Mouse (Mus musculus): ENCODE measurements around the gene Tfdp2. TPM values are rescaled to one million over a fixed set of nuclear protein-coding genes. Genes with fewer than 3 reads are reported as not detected.

The Tfdp2 gene
- polyA plus RNA-seq, 1 experiment: 6.7 TPM

DNA sequence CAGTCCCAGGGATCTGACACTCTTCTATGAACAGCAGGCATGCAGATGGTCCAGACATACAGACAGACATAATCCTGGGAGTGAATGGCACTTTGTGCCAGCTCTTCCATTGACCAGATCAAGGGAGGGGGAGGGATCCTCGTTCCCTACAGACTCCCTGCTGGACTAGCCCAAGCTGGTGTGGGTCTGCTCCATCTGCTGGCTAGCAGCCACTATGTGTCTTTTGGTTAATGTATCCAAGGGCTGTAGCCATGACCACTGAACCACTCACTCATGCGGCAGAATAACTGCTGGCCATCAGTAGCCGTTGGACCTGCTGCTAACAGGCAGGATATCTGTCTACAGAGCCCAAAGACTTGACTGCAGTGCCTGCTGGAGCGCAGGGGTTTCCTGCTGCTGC, 128.4 kb downstream of the Tfdp2 start:
- Histone ChIP-seq H3K4me3 (ENCODE audit: insufficient read depth, poor library complexity, severe bottlenecking) (no peak overlapping the region), H3K27me3 (ENCODE audit: control insufficient read depth, insufficient read depth, insufficient read length) (no peaks in the 10 kb centered on the region), H3K79me3 (ENCODE audit: low read depth) (no peaks in the 10 kb centered on the region), H3K79me2 (ENCODE audit: control insufficient read depth, insufficient read depth) (no peaks in the 10 kb centered on the region), H3K36me3 (ENCODE audit: control insufficient read depth, insufficient read depth) (no peaks in the 10 kb centered on the region), H3ac (ENCODE audit: control insufficient read depth, insufficient read length, low read depth) (no peak overlapping the region)
- no peak for TF ChIP-seq FOSL1 (IDR thresholded peaks at IDR 0.05; ENCODE audit: insufficient read depth, low read length, poor library complexity, severe bottlenecking)
- TF ChIP-seq CEBPB (IDR thresholded peaks at IDR 0.05; ENCODE audit: low read depth): no peak
- no peak for TF ChIP-seq MYOD1 (IDR thresholded peaks at IDR 0.05; ENCODE audit: control insufficient read depth, insufficient read length, low read depth)
- no peak for TF ChIP-seq MYOG (IDR thresholded peaks at IDR 0.05; ENCODE audit: control insufficient read depth, extremely low read depth, insufficient read length)
- no peak for TF ChIP-seq MAX (IDR thresholded peaks at IDR 0.05)
- TF ChIP-seq CTCF (IDR thresholded peaks at IDR 0.05; ENCODE audit: control insufficient read depth, insufficient read depth, insufficient read length): no peak
- TF ChIP-seq USF1 (IDR thresholded peaks at IDR 0.05; ENCODE audit: low read depth): no peak

DNA sequence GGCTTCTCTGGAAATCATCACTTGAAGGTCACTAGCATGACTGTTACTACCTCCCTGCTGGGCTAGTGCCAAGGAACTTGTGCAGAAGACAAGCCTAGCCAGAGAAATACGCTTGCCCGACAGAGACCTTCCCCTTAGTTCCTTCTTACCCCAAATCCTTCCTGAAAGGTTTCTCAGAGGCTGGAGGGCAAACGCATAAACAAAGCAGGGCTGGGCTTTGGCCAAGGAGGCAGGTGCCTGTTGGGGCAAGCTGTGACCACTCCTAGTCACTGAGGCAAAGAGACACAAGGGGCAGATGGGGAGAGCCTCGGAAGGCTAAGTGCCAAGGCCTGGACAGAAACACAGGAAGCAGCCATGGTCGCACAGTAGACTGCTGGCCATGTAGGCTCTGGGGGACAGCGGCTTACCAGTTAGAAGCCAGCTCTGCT, 130.4 kb downstream of the Tfdp2 start:
- TF ChIP-seq MAX (IDR thresholded peaks at IDR 0.05): no peak
- no peak for TF ChIP-seq FOSL1 (IDR thresholded peaks at IDR 0.05; ENCODE audit: insufficient read depth, low read length, poor library complexity, severe bottlenecking)
- TF ChIP-seq CTCF (IDR thresholded peaks at IDR 0.05; ENCODE audit: control insufficient read depth, insufficient read depth, insufficient read length): no peak
- TF ChIP-seq USF1 (IDR thresholded peaks at IDR 0.05; ENCODE audit: low read depth): no peak
- TF ChIP-seq MYOG (IDR thresholded peaks at IDR 0.05; ENCODE audit: control insufficient read depth, extremely low read depth, insufficient read length): no peak
- TF ChIP-seq MYOD1 (IDR thresholded peaks at IDR 0.05; ENCODE audit: control insufficient read depth, insufficient read length, low read depth): no peak
- TF ChIP-seq CEBPB (IDR thresholded peaks at IDR 0.05; ENCODE audit: low read depth): no peak
- Histone ChIP-seq H3K79me3 (ENCODE audit: low read depth) (no peaks in the 10 kb centered on the region), H3ac (ENCODE audit: control insufficient read depth, insufficient read length, low read depth) (no peak overlapping the region), H3K36me3 (ENCODE audit: control insufficient read depth, insufficient read depth) (no peaks in the 10 kb centered on the region), H3K27me3 (ENCODE audit: control insufficient read depth, insufficient read depth, insufficient read length) (no peaks in the 10 kb centered on the region), H3K79me2 (ENCODE audit: control insufficient read depth, insufficient read depth) (no peaks in the 10 kb centered on the region), H3K4me3 (ENCODE audit: insufficient read depth, poor library complexity, severe bottlenecking) (no peak overlapping the region)

- H3K79me2 ChIP-seq (ENCODE audit: control insufficient read depth, insufficient read depth): no peaks in the 10 kb centered on the region
- H3K4me3 ChIP-seq (ENCODE audit: insufficient read depth, poor library complexity, severe bottlenecking): no peak overlapping the region
- peaks cover 11% of the 10 kb centered on the region for H3K36me3 ChIP-seq (ENCODE audit: control insufficient read depth, insufficient read depth)
- no peaks in the 10 kb centered on the region for H3K79me3 ChIP-seq (ENCODE audit: low read depth)
- no peak for TF ChIP-seq USF1 (IDR thresholded peaks at IDR 0.05; ENCODE audit: low read depth)
- no peak for TF ChIP-seq MYOD1 (IDR thresholded peaks at IDR 0.05; ENCODE audit: control insufficient read depth, insufficient read length, low read depth)
- TF ChIP-seq FOSL1 (IDR thresholded peaks at IDR 0.05; ENCODE audit: insufficient read depth, low read length, poor library complexity, severe bottlenecking): no peak
- TF ChIP-seq MAX (IDR thresholded peaks at IDR 0.05): no peak
- no peak for TF ChIP-seq CEBPB (IDR thresholded peaks at IDR 0.05; ENCODE audit: low read depth)
- TF ChIP-seq CTCF (IDR thresholded peaks at IDR 0.05; ENCODE audit: control insufficient read depth, insufficient read depth, insufficient read length): no peak
- TF ChIP-seq MYOG (IDR thresholded peaks at IDR 0.05; ENCODE audit: control insufficient read depth, extremely low read depth, insufficient read length): no peak
- H3K27me3 ChIP-seq (ENCODE audit: control insufficient read depth, insufficient read depth, insufficient read length): no peaks in the 10 kb centered on the region
- H3ac ChIP-seq (ENCODE audit: control insufficient read depth, insufficient read length, low read depth): no peak overlapping the region
Observed at GRCm38 (mm10) chr9:96328226-96328625, 132.2 kb downstream of the Tfdp2 start.

DNA sequence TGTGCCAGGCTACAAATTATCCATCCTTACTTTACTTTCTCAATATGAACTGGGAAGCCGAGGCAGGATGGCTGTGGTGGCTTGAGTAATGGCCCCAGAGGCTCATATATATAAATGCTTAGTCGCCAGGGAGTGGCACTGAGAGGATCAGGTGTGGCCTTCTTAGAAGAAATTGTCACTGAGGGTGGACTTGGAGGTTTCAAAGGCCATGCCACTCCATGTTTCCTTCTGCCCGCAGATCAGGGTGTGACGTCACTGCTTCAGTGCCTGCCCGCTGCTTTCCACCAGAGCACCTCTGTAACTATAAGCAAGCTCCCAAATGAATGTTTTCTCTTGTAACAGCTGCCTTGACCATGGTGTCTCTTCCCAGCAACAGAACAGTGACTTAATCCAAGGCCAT, 135.1 kb downstream of the Tfdp2 start:
- no peak overlapping the region for H3ac ChIP-seq (ENCODE audit: control insufficient read depth, insufficient read length, low read depth)
- no peaks in the 10 kb centered on the region for H3K79me2 ChIP-seq (ENCODE audit: control insufficient read depth, insufficient read depth)
- no peaks in the 10 kb centered on the region for H3K79me3 ChIP-seq (ENCODE audit: low read depth)
- H3K27me3 ChIP-seq (ENCODE audit: control insufficient read depth, insufficient read depth, insufficient read length): no peaks in the 10 kb centered on the region
- H3K36me3 ChIP-seq (ENCODE audit: control insufficient read depth, insufficient read depth): peaks cover 35% of the 10 kb centered on the region
- TF ChIP-seq CTCF (IDR thresholded peaks at IDR 0.05; ENCODE audit: control insufficient read depth, insufficient read depth, insufficient read length) (no peak), FOSL1 (IDR thresholded peaks at IDR 0.05; ENCODE audit: insufficient read depth, low read length, poor library complexity, severe bottlenecking) (no peak), MYOG (IDR thresholded peaks at IDR 0.05; ENCODE audit: control insufficient read depth, extremely low read depth, insufficient read length) (no peak), CEBPB (IDR thresholded peaks at IDR 0.05; ENCODE audit: low read depth) (no peak), MYOD1 (IDR thresholded peaks at IDR 0.05; ENCODE audit: control insufficient read depth, insufficient read length, low read depth) (no peak)
- H3K4me3 ChIP-seq (ENCODE audit: insufficient read depth, poor library complexity, severe bottlenecking): no peak overlapping the region

DNA sequence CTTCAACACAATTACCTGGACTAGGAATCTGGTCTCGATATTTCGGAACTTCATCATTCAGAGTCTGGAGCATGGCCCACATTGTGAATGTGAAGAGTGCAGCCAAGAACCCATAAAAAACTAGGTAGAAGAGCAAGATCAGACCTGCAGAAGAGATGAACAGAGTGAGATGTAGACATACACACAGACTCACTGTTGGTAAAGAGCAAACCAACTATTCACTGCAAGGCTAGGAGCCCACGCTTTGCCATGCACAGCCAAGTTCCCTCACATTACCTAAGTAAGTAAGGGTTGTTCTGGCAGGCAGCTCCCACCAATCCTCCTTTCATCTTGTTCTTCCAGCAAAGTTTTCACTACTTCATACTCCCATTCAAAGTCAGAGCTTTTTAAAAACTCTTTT, 149.7 kb downstream of the Tfdp2 start:
- Histone ChIP-seq H3K36me3 (ENCODE audit: control insufficient read depth, insufficient read depth) (peaks cover 34% of the 10 kb centered on the region), H3K79me2 (ENCODE audit: control insufficient read depth, insufficient read depth) (peaks cover 50% of the 10 kb centered on the region), H3K79me3 (ENCODE audit: low read depth) (peaks cover 33% of the 10 kb centered on the region), H3K27me3 (ENCODE audit: control insufficient read depth, insufficient read depth, insufficient read length) (no peaks in the 10 kb centered on the region), H3K4me3 (ENCODE audit: insufficient read depth, poor library complexity, severe bottlenecking) (no peak overlapping the region), H3ac (ENCODE audit: control insufficient read depth, insufficient read length, low read depth) (no peak overlapping the region)
- no peak for TF ChIP-seq CEBPB (IDR thresholded peaks at IDR 0.05; ENCODE audit: low read depth)
- no peak for TF ChIP-seq FOSL1 (IDR thresholded peaks at IDR 0.05; ENCODE audit: insufficient read depth, low read length, poor library complexity, severe bottlenecking)
- TF ChIP-seq MYOG (IDR thresholded peaks at IDR 0.05; ENCODE audit: control insufficient read depth, extremely low read depth, insufficient read length): no peak
- TF ChIP-seq MYOD1 (IDR thresholded peaks at IDR 0.05; ENCODE audit: control insufficient read depth, insufficient read length, low read depth): no peak
- no peak for TF ChIP-seq MAX (IDR thresholded peaks at IDR 0.05)
- no peak for TF ChIP-seq USF1 (IDR thresholded peaks at IDR 0.05; ENCODE audit: low read depth)
- no peak for TF ChIP-seq CTCF (IDR thresholded peaks at IDR 0.05; ENCODE audit: control insufficient read depth, insufficient read depth, insufficient read length)

DNA sequence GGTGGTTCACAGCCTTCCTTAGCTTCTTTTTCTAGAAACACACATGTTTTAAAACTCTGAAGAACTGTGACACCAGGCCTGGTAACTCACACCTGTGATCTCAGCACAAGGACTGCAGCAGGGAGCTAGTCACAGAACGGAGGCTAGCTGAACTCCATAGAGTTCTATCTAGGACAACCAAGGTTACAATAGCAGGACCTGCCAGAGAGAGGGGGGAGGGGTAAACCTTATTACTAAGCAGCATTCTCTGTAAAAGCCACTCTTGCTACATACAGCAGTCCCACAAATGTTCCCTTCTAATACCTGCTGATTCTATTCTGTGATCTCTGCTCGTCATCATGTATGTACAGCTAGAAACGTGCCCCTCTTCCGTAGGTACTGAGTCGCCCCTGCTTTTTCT, 152.8 kb downstream of the Tfdp2 start:
- no peak overlapping the region for H3K4me3 ChIP-seq (ENCODE audit: insufficient read depth, poor library complexity, severe bottlenecking)
- H3K79me3 ChIP-seq (ENCODE audit: low read depth): peaks cover 57% of the 10 kb centered on the region
- no peak for TF ChIP-seq FOSL1 (IDR thresholded peaks at IDR 0.05; ENCODE audit: insufficient read depth, low read length, poor library complexity, severe bottlenecking)
- no peak for TF ChIP-seq MYOG (IDR thresholded peaks at IDR 0.05; ENCODE audit: control insufficient read depth, extremely low read depth, insufficient read length)
- TF ChIP-seq MYOD1 (IDR thresholded peaks at IDR 0.05; ENCODE audit: control insufficient read depth, insufficient read length, low read depth): no peak
- no peak for TF ChIP-seq MAX (IDR thresholded peaks at IDR 0.05)
- TF ChIP-seq USF1 (IDR thresholded peaks at IDR 0.05; ENCODE audit: low read depth): no peak
- TF ChIP-seq CTCF (IDR thresholded peaks at IDR 0.05; ENCODE audit: control insufficient read depth, insufficient read depth, insufficient read length): no peak
- no peak for TF ChIP-seq CEBPB (IDR thresholded peaks at IDR 0.05; ENCODE audit: low read depth)
- H3K27me3 ChIP-seq (ENCODE audit: control insufficient read depth, insufficient read depth, insufficient read length): no peaks in the 10 kb centered on the region
- peaks cover 81% of the 10 kb centered on the region for H3K79me2 ChIP-seq (ENCODE audit: control insufficient read depth, insufficient read depth)
- no peak overlapping the region for H3ac ChIP-seq (ENCODE audit: control insufficient read depth, insufficient read length, low read depth)
- peaks cover 9% of the 10 kb centered on the region for H3K36me3 ChIP-seq (ENCODE audit: control insufficient read depth, insufficient read depth)
